Mouse (Mus musculus): ENCODE data around the gene Hmgcs1. TPM values are rescaled to one million over a fixed set of nuclear protein-coding genes. Genes with fewer than 3 reads are reported as not detected.
"Not testable (repeated sequence)": the region's sequence is repeated elsewhere in the genome, so short reads cannot be mapped to it uniquely, and the experiment has no call there.

Gene Hmgcs1
- 399 and 410 TPM in 2 replicates for polyA plus RNA-seq (2016; fragmentation: Nextera tagmentation; extraction: Ambion mirVana)

GRCm38 (mm10) chr13:119690039-119690728 is at the start of gene Hmgcs1:
TSS of gene Hmgcs1 (plus strand) at chr13:119690379.
- WGBS = 1% methylated on average over 58 of the region's 59 CpGs
- Histone ChIP-seq H3K27ac (peak within 1 kb of the TSS; percentile 99), H3K4me1 (peaks cover 42% of the 10 kb centered on the region), H3K27me3 (no peaks in the 10 kb centered on the region), H3K4me2 (peak within 1 kb of the TSS; percentile 84), H3K9me3 (no peaks in the 10 kb centered on the region), H3K4me3 (replicated peaks) (peak within 1 kb of the TSS; percentile 96), H3K36me3 (replicated peaks) (peaks cover 9% of the 10 kb centered on the region), H3K9ac (peak within 1 kb of the TSS; percentile 98)
- ATAC-seq (ENCODE audit: low FRiP score) = peak; percentile 99

- Histone ChIP-seq H3K4me2 (no peak overlapping the region), H3K27me3 (no peaks in the 10 kb centered on the region), H3K9me3 (no peaks in the 10 kb centered on the region), H3K36me3 (replicated peaks) (no peaks in the 10 kb centered on the region), H3K4me3 (replicated peaks) (no peak overlapping the region), H3K9ac (no peak overlapping the region), H3K27ac (no peak overlapping the region), H3K4me1 (no peaks in the 10 kb centered on the region)
- no peak for ATAC-seq (ENCODE audit: low FRiP score)
- 36% methylated on average over 4 of the region's 4 CpGs for WGBS
These were observed 49.7 kb upstream of the Hmgcs1 start for GRCm38 (mm10) chr13:119640504-119640903.

GRCm38 (mm10) chr13:119641145-119641544 is 49.0 kb upstream of the Hmgcs1 start:
- Histone ChIP-seq H3K9me3 (no peaks in the 10 kb centered on the region), H3K27ac (no peak overlapping the region), H3K4me1 (no peaks in the 10 kb centered on the region), H3K4me2 (no peak overlapping the region), H3K4me3 (replicated peaks) (no peak overlapping the region), H3K27me3 (no peaks in the 10 kb centered on the region), H3K9ac (no peak overlapping the region), H3K36me3 (replicated peaks) (no peaks in the 10 kb centered on the region)
- ATAC-seq (ENCODE audit: low FRiP score) = no peak
- WGBS = 81% methylated on average over 7 of the region's 7 CpGs

- 70% methylated on average over 5 of the region's 5 CpGs for WGBS
- Histone ChIP-seq H3K36me3 (replicated peaks) (no peaks in the 10 kb centered on the region), H3K4me2 (no peak overlapping the region), H3K4me1 (peaks cover 4% of the 10 kb centered on the region; the same call in 1 of the 2 replicates), H3K4me3 (replicated peaks) (no peak overlapping the region), H3K27ac (no peak overlapping the region), H3K9ac (no peak overlapping the region), H3K27me3 (no peaks in the 10 kb centered on the region), H3K9me3 (no peaks in the 10 kb centered on the region)
- no peak for ATAC-seq (ENCODE audit: low FRiP score)
These were observed 45.4 kb upstream of the Hmgcs1 start for GRCm38 (mm10) chr13:119644769-119645168.

- no peaks in the 10 kb centered on the region for H3K27me3 ChIP-seq
- no peaks in the 10 kb centered on the region for H3K9me3 ChIP-seq
- H3K4me1 ChIP-seq = peaks cover 4% of the 10 kb centered on the region; the same call in 1 of the 2 replicates
- no peaks in the 10 kb centered on the region for H3K36me3 ChIP-seq (replicated peaks)
- no peak overlapping the region for H3K4me2 ChIP-seq
- H3K4me3 ChIP-seq (replicated peaks) = no peak overlapping the region
- H3K27ac ChIP-seq = no peak overlapping the region
- WGBS = 98% methylated on average over 1 of the region's 1 CpGs
- no peak for ATAC-seq (ENCODE audit: low FRiP score)
- H3K9ac ChIP-seq = no peak overlapping the region
These were observed 43.7 kb upstream of the Hmgcs1 start for GRCm38 (mm10) chr13:119646511-119646910.

- no peak for ATAC-seq (ENCODE audit: low FRiP score)
- Histone ChIP-seq H3K4me3 (replicated peaks) (no peak overlapping the region), H3K36me3 (replicated peaks) (no peaks in the 10 kb centered on the region), H3K27me3 (no peaks in the 10 kb centered on the region), H3K4me1 (peaks cover 4% of the 10 kb centered on the region; the same call in 1 of the 2 replicates), H3K4me2 (no peak overlapping the region; the same call in 1 of the 2 replicates), H3K27ac (no peak overlapping the region), H3K9me3 (no peaks in the 10 kb centered on the region), H3K9ac (no peak overlapping the region)
- WGBS = 50% methylated on average over 15 of the region's 15 CpGs
These were observed 41.1 kb upstream of the Hmgcs1 start for GRCm38 (mm10) chr13:119648891-119649698.

- H3K9me3 ChIP-seq = no peaks in the 10 kb centered on the region
- H3K27ac ChIP-seq = no peak overlapping the region
- WGBS = 89% methylated on average over 1 of the region's 1 CpGs
- no peaks in the 10 kb centered on the region for H3K27me3 ChIP-seq
- H3K4me2 ChIP-seq = no peak overlapping the region
- no peak overlapping the region for H3K4me3 ChIP-seq (replicated peaks)
- no peaks in the 10 kb centered on the region for H3K36me3 ChIP-seq (replicated peaks)
- no peak overlapping the region for H3K9ac ChIP-seq
- no peak for ATAC-seq (ENCODE audit: low FRiP score)
- peaks cover 4% of the 10 kb centered on the region; the same call in 1 of the 2 replicates for H3K4me1 ChIP-seq
These were observed 40.5 kb upstream of the Hmgcs1 start for GRCm38 (mm10) chr13:119649699-119650046.

GRCm38 (mm10) chr13:119654734-119655133 is 35.4 kb upstream of the Hmgcs1 start:
- no peak overlapping the region for H3K4me2 ChIP-seq
- H3K4me1 ChIP-seq = no peaks in the 10 kb centered on the region
- ATAC-seq (ENCODE audit: low FRiP score) = no peak
- no peak overlapping the region for H3K4me3 ChIP-seq (replicated peaks)
- H3K9me3 ChIP-seq = no peaks in the 10 kb centered on the region
- no peak overlapping the region for H3K9ac ChIP-seq
- no peaks in the 10 kb centered on the region for H3K27me3 ChIP-seq
- 88% methylated on average over 2 of the region's 2 CpGs for WGBS
- H3K27ac ChIP-seq = no peak overlapping the region
- H3K36me3 ChIP-seq (replicated peaks) = no peaks in the 10 kb centered on the region

GRCm38 (mm10) chr13:119656246-119656645 is 33.9 kb upstream of the Hmgcs1 start:
- Histone ChIP-seq H3K4me2 (no peak overlapping the region), H3K9ac (no peak overlapping the region), H3K4me1 (no peaks in the 10 kb centered on the region), H3K36me3 (replicated peaks) (no peaks in the 10 kb centered on the region), H3K4me3 (replicated peaks) (no peak overlapping the region), H3K27ac (no peak overlapping the region), H3K27me3 (no peaks in the 10 kb centered on the region), H3K9me3 (no peaks in the 10 kb centered on the region)
- ATAC-seq (ENCODE audit: low FRiP score) = no peak
- 75% methylated on average over 2 of the region's 2 CpGs for WGBS

- no peak overlapping the region for H3K9ac ChIP-seq
- 84% methylated on average over 6 of the region's 6 CpGs for WGBS
- H3K9me3 ChIP-seq = no peaks in the 10 kb centered on the region
- H3K36me3 ChIP-seq (replicated peaks) = no peaks in the 10 kb centered on the region
- H3K4me2 ChIP-seq = no peak overlapping the region
- no peaks in the 10 kb centered on the region for H3K27me3 ChIP-seq
- no peak overlapping the region for H3K4me3 ChIP-seq (replicated peaks)
- no peaks in the 10 kb centered on the region for H3K4me1 ChIP-seq
- no peak for ATAC-seq (ENCODE audit: low FRiP score)
- no peak overlapping the region for H3K27ac ChIP-seq
These were observed 33.2 kb upstream of the Hmgcs1 start for GRCm38 (mm10) chr13:119656846-119657416.

- not testable (repeated sequence) for H3K36me3 ChIP-seq (replicated peaks); H3K4me1 ChIP-seq; H3K9ac ChIP-seq; H3K9me3 ChIP-seq; H3K4me2 ChIP-seq; H3K27ac ChIP-seq; H3K4me3 ChIP-seq (replicated peaks); ATAC-seq (ENCODE audit: low FRiP score); H3K27me3 ChIP-seq
- 72% methylated on average over 6 of the region's 9 CpGs for WGBS
These were observed 28.8 kb upstream of the Hmgcs1 start for GRCm38 (mm10) chr13:119661420-119661819.

GRCm38 (mm10) chr13:119678794-119679193 is 11.4 kb upstream of the Hmgcs1 start:
- H3K9me3 ChIP-seq = no peaks in the 10 kb centered on the region
- no peak overlapping the region for H3K27ac ChIP-seq
- no peak overlapping the region for H3K4me3 ChIP-seq (replicated peaks)
- ATAC-seq (ENCODE audit: low FRiP score) = no peak
- H3K9ac ChIP-seq = no peak overlapping the region
- no peaks in the 10 kb centered on the region for H3K27me3 ChIP-seq
- H3K4me1 ChIP-seq = no peaks in the 10 kb centered on the region
- WGBS = 88% methylated on average over 8 of the region's 8 CpGs
- no peak overlapping the region for H3K4me2 ChIP-seq
- H3K36me3 ChIP-seq (replicated peaks) = no peaks in the 10 kb centered on the region
